ENCODE assay signal across 17 mouse cellular contexts in genomic region chr10:68552556-68552955, GRCm38 (mm10). TPM values are rescaled to one million over a fixed set of nuclear protein-coding genes. Genes with fewer than 3 reads are reported as not detected.
"Had no signal": no experiment of that assay in that cellular context is flagged by ENCODE, and none has a peak within 500 bp of the region (broad histone marks: within the 10 kb centered on the region; RNA-seq: fewer than 3 reads in every experiment).

No protein-coding gene starts in this region.

- H3K27me3 ChIP-seq: kidney, embryonic 15.5 days; limb, embryonic 15.5 days; liver, embryonic 12.5 days; midbrain, embryonic 13.5 days; neural tube, embryonic 15.5 days had no signal

- DNase-seq: kidney, adult 18-20 months; kidney, postnatal 14 days; lung, embryonic 14.5 days; lung, postnatal 14 days; right cerebral cortex, adult 18-20 months; right cerebral cortex, postnatal 25 days; thymus, adult 2 months; thymus, postnatal 4 days had no signal

- ATAC-seq: liver, embryonic 12.5 days; midbrain, embryonic 13.5 days had no signal

- H3K4me1 ChIP-seq: limb, embryonic 15.5 days; liver, embryonic 12.5 days; midbrain, embryonic 13.5 days had no signal

- H3K36me3 ChIP-seq: kidney, embryonic 15.5 days; limb, embryonic 15.5 days; liver, embryonic 12.5 days; midbrain, embryonic 13.5 days; neural tube, embryonic 15.5 days had no signal

- H3K4me2 ChIP-seq: kidney, embryonic 15.5 days; limb, embryonic 15.5 days; liver, embryonic 12.5 days; lung, embryonic 14.5 days; midbrain, embryonic 13.5 days; neural tube, embryonic 15.5 days had no signal

- H3K27ac ChIP-seq: kidney, embryonic 15.5 days; left cerebral cortex, adult 2 months; limb, embryonic 15.5 days; liver, embryonic 12.5 days; macrophage; midbrain, embryonic 13.5 days; neural tube, embryonic 15.5 days had no signal

- H3K9me3 ChIP-seq: kidney, embryonic 15.5 days; limb, embryonic 15.5 days; liver, embryonic 12.5 days; midbrain, embryonic 13.5 days; neural tube, embryonic 15.5 days had no signal

- H3K9ac ChIP-seq: kidney, embryonic 15.5 days; limb, embryonic 15.5 days; liver, embryonic 12.5 days; lung, embryonic 14.5 days; midbrain, embryonic 13.5 days; neural tube, embryonic 15.5 days had no signal

- H3K4me3 ChIP-seq: kidney, embryonic 15.5 days; left cerebral cortex, adult 2 months; limb, embryonic 15.5 days; liver, embryonic 12.5 days; midbrain, embryonic 13.5 days; neural tube, embryonic 15.5 days had no signal

RNA-seq across cellular contexts. Expression of gene Cabcoco1, which starts 10.9 kb away (rescaled TPM):
- polyA plus RNA-seq: macrophage; neural tube, embryonic 11.5 days; small intestine, adult 2 months had no signal
